Mouse (Mus musculus): ENCODE data around the gene Crygs. TPM values are rescaled to one million over a fixed set of nuclear protein-coding genes. Genes with fewer than 3 reads are reported as not detected.
"Not testable (repeated sequence)": the region's sequence is repeated elsewhere in the genome, so short reads cannot be mapped to it uniquely, and the experiment has no call there.

The Crygs gene
- total RNA-seq, 2 experiments from 2014 or later = not detected

GRCm38 (mm10) chr16:22782686-22783085, 28.7 kb downstream of the Crygs start:
- DNase-seq = no peak

- DNase-seq = peak; percentile 66 to 71
Measured at GRCm38 (mm10) chr16:22779228-22779835, 32.0 kb downstream of the Crygs start.

GRCm38 (mm10) chr16:22778296-22778695, 33.1 kb downstream of the Crygs start:
- DNase-seq = not testable (repeated sequence)

- no peak for DNase-seq
Measured at GRCm38 (mm10) chr16:22775471-22775985, 35.8 kb downstream of the Crygs start.

GRCm38 (mm10) chr16:22768661-22769060, 42.7 kb downstream of the Crygs start:
- DNase-seq = no peak

GRCm38 (mm10) chr16:22767405-22767804, 44.0 kb downstream of the Crygs start:
- no peak for DNase-seq

GRCm38 (mm10) chr16:22766738-22767211, 44.6 kb downstream of the Crygs start:
- no peak for DNase-seq

GRCm38 (mm10) chr16:22765531-22765930, 45.8 kb downstream of the Crygs start:
- no peak for DNase-seq

Other genes starting within 250 kb of the Crygs start
- gene Dgkg, start 154.4 kb downstream of the Crygs start, total RNA-seq (2021) = 100 to 1,000 TPM; 211 TPM
- gene Tbccd1, start 46.1 kb upstream of the Crygs start, total RNA-seq (2021) = 10 to 100 TPM; 15.2 to 15.8 TPM
- 10 to 100 TPM; 69.9 to 82.3 TPM for gene Dnajb11, start 46.3 kb upstream of the Crygs start, total RNA-seq (2021)
- gene Ahsg, start 79.7 kb upstream of the Crygs start, total RNA-seq (2021) = not detected
- not detected for gene Fetub, start 106.8 kb upstream of the Crygs start, total RNA-seq (2021)
- gene Hrg, start 139.5 kb upstream of the Crygs start, total RNA-seq (2021) = not detected
- not detected for gene Kng2, start 217.9 kb upstream of the Crygs start, total RNA-seq (2021)
- gene Kng1, start 246.3 kb upstream of the Crygs start, total RNA-seq (2021) = not detected

All from layer of hippocampus, postnatal 36 days (tissue).